In the genomic region with DNA sequence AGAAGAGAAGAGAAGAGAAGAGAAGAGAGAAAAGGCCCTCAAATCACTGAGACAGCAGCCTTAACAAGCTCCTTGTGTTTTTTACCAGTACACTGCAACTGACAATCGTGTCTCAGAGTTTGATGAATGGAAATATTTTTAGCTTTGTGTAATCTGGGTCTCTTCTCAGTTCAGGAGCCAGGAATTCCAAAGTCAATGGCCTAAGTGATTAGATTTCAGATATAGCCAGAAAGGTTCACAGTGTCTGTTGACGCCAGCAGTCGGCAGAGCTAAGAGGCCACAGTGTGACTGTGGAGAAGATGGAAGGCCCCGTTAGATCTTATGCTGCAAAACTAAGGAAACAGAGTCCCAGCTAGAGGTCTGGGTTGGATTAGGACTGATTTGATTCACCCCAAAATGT, we compare ENCODE assay signal across 23 mouse cellular contexts.
A peak's percentile ranks its signal among the peaks of the same experiment; 100 is the strongest.
DNase-seq lines count a peak whose midpoint lies in the region; ATAC-seq and TF ChIP-seq lines count a peak whose summit lies in the region.
"Had no signal": no experiment of that assay in that cellular context is flagged by ENCODE, and none has a peak within 500 bp of the region (broad histone marks: within the 10 kb centered on the region; RNA-seq: fewer than 3 reads in every experiment).

No protein-coding gene starts in this region.

- H3K36me3 ChIP-seq in heart, embryonic 13.5 days: peaks cover 14% of the 10 kb centered on the region
- H3K36me3 ChIP-seq in liver, adult 2 months (ENCODE audit: control insufficient read depth, insufficient read depth, low read length): no peaks in the 10 kb centered on the region; the same call in 1 of the 2 replicates
- H3K36me3 ChIP-seq in liver, postnatal 0 days (replicated peaks; ENCODE audit: insufficient read depth, low read length): no peaks in the 10 kb centered on the region
- H3K36me3 ChIP-seq: hindbrain, embryonic 10.5 days; intestine, embryonic 15.5 days; midbrain, embryonic 13.5 days had no signal

- no peak overlapping the region for H3K4me3 ChIP-seq in heart, embryonic 13.5 days
- H3K4me3 ChIP-seq in liver, adult 2 months (ENCODE audit: insufficient read depth, low read depth, low read length): no peak overlapping the region
- no peak overlapping the region for H3K4me3 ChIP-seq in liver, postnatal 0 days (ENCODE audit: low read depth, low read length)
- H3K4me3 ChIP-seq: embryonic facial prominence, embryonic 13.5 days; gastrocnemius, adult 2 months; hindbrain, embryonic 10.5 days; intestine, embryonic 15.5 days; layer of hippocampus, adult 2 months; midbrain, embryonic 13.5 days had no signal

- no peak for TF ChIP-seq CTCF in liver, adult 2 months (IDR thresholded peaks at IDR 0.05; ENCODE audit: low read depth, low read length)
- TF ChIP-seq CTCF in liver, postnatal 0 days (IDR thresholded peaks at IDR 0.05; ENCODE audit: low read depth): no peak

- no peak for TF ChIP-seq EP300 in liver, postnatal 0 days (IDR thresholded peaks at IDR 0.05; ENCODE audit: low read depth)

- H3K27me3 ChIP-seq in heart, embryonic 13.5 days (replicated peaks): no peaks in the 10 kb centered on the region; the same call in 1 of the 2 replicates
- no peaks in the 10 kb centered on the region for H3K27me3 ChIP-seq in liver, adult 2 months (ENCODE audit: control insufficient read depth, insufficient read depth, low read length)
- no peaks in the 10 kb centered on the region for H3K27me3 ChIP-seq in liver, postnatal 0 days (ENCODE audit: insufficient read depth, low read length)
- H3K27me3 ChIP-seq: embryonic facial prominence, embryonic 13.5 days; intestine, embryonic 15.5 days; midbrain, embryonic 13.5 days had no signal

- WGBS in heart, embryonic 13.5 days: 7% methylated on average over 4 of the region's 4 CpGs
- WGBS in liver, adult 2 months: 51% methylated on average over 4 of the region's 4 CpGs
- WGBS in liver, postnatal 0 days (ENCODE audit: insufficient replicate concordance): 55% methylated on average over 4 of the region's 4 CpGs

- peak; percentile 6 for DNase-seq in adrenal gland, adult 2 months
- no peak for DNase-seq in adrenal gland, adult 8-10 months
- no peak for DNase-seq in heart, adult 8-10 months (ENCODE audit: low spot score)
- peak; percentile 12 for DNase-seq in liver, adult 2 months (ENCODE audit: extremely low read depth, low read depth, low spot score)
- no peak for DNase-seq in liver, postnatal 0 days
- DNase-seq in lung, postnatal 25 days (ENCODE audit: low spot score): peak; percentile 10
- DNase-seq in yolk sac, embryonic 10.5 days (ENCODE audit: low spot score): no peak
- DNase-seq: cerebellum, adult 11 months; cerebellum, postnatal 10 days; gastrocnemius, adult 2 months; kidney, adult 8-10 months; kidney, postnatal 25 days; right cerebral cortex, postnatal 25 days; spleen, adult 18-20 months had no signal

- no peaks in the 10 kb centered on the region for H3K79me2 ChIP-seq in liver, adult 2 months (ENCODE audit: control insufficient read depth, insufficient read depth, low read length)

- ATAC-seq in heart, embryonic 13.5 days (ENCODE audit: extremely low read depth, insufficient number of reproducible peaks, low FRiP score, low TSS enrichment): no peak
- ATAC-seq in liver, postnatal 0 days: no peak
- ATAC-seq: forebrain, embryonic 14.5 days; hindbrain, embryonic 16.5 days; intestine, embryonic 15.5 days; midbrain, embryonic 13.5 days had no signal

- peak overlapping the region; percentile 46 for H3K27ac ChIP-seq in heart, embryonic 13.5 days (replicated peaks)
- no peak overlapping the region for H3K27ac ChIP-seq in liver, adult 2 months (replicated peaks; ENCODE audit: insufficient read depth, low read depth, low read length)
- H3K27ac ChIP-seq in liver, postnatal 0 days (ENCODE audit: low read depth): no peak overlapping the region
- H3K27ac ChIP-seq: embryonic facial prominence, embryonic 13.5 days; gastrocnemius, adult 2 months; hindbrain, embryonic 10.5 days; intestine, embryonic 15.5 days; layer of hippocampus, adult 2 months; midbrain, embryonic 13.5 days had no signal

- no peak overlapping the region for H3K9ac ChIP-seq in heart, embryonic 13.5 days
- no peak overlapping the region for H3K9ac ChIP-seq in liver, adult 2 months (ENCODE audit: low read depth, low read length)
- no peak overlapping the region for H3K9ac ChIP-seq in liver, postnatal 0 days (replicated peaks)
- H3K9ac ChIP-seq: embryonic facial prominence, embryonic 13.5 days; intestine, embryonic 15.5 days; midbrain, embryonic 13.5 days had no signal

- peaks cover 21% of the 10 kb centered on the region for H3K4me1 ChIP-seq in heart, embryonic 13.5 days
- no peaks in the 10 kb centered on the region for H3K4me1 ChIP-seq in liver, adult 2 months (ENCODE audit: control insufficient read depth, insufficient read depth, low read length)
- no peaks in the 10 kb centered on the region for H3K4me1 ChIP-seq in liver, postnatal 0 days (ENCODE audit: insufficient read depth)
- H3K4me1 ChIP-seq: embryonic facial prominence, embryonic 13.5 days; hindbrain, embryonic 10.5 days; intestine, embryonic 15.5 days; midbrain, embryonic 13.5 days had no signal

- H3K4me2 ChIP-seq in heart, embryonic 13.5 days: no peak overlapping the region
- H3K4me2 ChIP-seq in liver, postnatal 0 days (ENCODE audit: low read depth, low read length): no peak overlapping the region
- H3K4me2 ChIP-seq: embryonic facial prominence, embryonic 13.5 days; intestine, embryonic 15.5 days; liver, embryonic 11.5 days; midbrain, embryonic 13.5 days had no signal

- H3K9me3 ChIP-seq in heart, embryonic 13.5 days: no peaks in the 10 kb centered on the region
- no peaks in the 10 kb centered on the region for H3K9me3 ChIP-seq in liver, postnatal 0 days (ENCODE audit: low read length)
- H3K9me3 ChIP-seq: embryonic facial prominence, embryonic 13.5 days; hindbrain, embryonic 10.5 days; intestine, embryonic 15.5 days; midbrain, embryonic 13.5 days had no signal

- TF ChIP-seq POLR2A in liver, adult 2 months (IDR thresholded peaks at IDR 0.05; ENCODE audit: extremely low read depth, insufficient read depth, low read length): no peak

Comparison
In these comparisons a context has a peak if more than half of its experiments do, and no peak if none do; other contexts are left out.
1. DNase-seq: peak in adrenal gland, adult 2 months (single experiment), liver, adult 2 months (single experiment) and lung, postnatal 25 days (single experiment); none in adrenal gland, adult 8-10 months (single experiment), heart, adult 8-10 months (single experiment), liver, postnatal 0 days (single experiment) and yolk sac, embryonic 10.5 days (single experiment).